Mouse (Mus musculus) monocyte, adult 5-6 weeks (primary cell): ENCODE results near the gene Epn2. TPM values are rescaled to one million over a fixed set of nuclear protein-coding genes. Genes with fewer than 3 reads are reported as not detected.
"Not testable (repeated sequence)": the region's sequence is repeated elsewhere in the genome, so short reads cannot be mapped to it uniquely, and the experiment has no call there.

Source experiments
- ATAC-seq: fragments of 153-309, 156-312 bp; replicated peaks from 2 replicates; pipeline ENCODE4 v1.8.0; 2017; ENCODE audit warnings: mild to moderate bottlenecking; ENCODE audit not compliant: low TSS enrichment, insufficient number of reproducible peaks, severe bottlenecking, poor library complexity, low FRiP score
- total RNA-seq: library from RNA; stranded (forward); fragments of 200-1000, 200-491, 200-594 nt; gene quantifications from 3 replicates; pipeline ENCODE4 v1.2.3, GENCODE M21; 2017

Epn2 gene
- total RNA-seq, 1 experiment from 2014 or later: not detected

GRCm38 (mm10) chr11:61598367-61598766, 18.9 kb upstream of the Epn2 start:
- no peak for ATAC-seq

GRCm38 (mm10) chr11:61597471-61597870, 18.0 kb upstream of the Epn2 start:
- no peak for ATAC-seq

- ATAC-seq: no peak
These were observed 13.6 kb upstream of the Epn2 start for GRCm38 (mm10) chr11:61593069-61593468.

GRCm38 (mm10) chr11:61592061-61592460, 12.6 kb upstream of the Epn2 start:
- ATAC-seq: no peak

DNA sequence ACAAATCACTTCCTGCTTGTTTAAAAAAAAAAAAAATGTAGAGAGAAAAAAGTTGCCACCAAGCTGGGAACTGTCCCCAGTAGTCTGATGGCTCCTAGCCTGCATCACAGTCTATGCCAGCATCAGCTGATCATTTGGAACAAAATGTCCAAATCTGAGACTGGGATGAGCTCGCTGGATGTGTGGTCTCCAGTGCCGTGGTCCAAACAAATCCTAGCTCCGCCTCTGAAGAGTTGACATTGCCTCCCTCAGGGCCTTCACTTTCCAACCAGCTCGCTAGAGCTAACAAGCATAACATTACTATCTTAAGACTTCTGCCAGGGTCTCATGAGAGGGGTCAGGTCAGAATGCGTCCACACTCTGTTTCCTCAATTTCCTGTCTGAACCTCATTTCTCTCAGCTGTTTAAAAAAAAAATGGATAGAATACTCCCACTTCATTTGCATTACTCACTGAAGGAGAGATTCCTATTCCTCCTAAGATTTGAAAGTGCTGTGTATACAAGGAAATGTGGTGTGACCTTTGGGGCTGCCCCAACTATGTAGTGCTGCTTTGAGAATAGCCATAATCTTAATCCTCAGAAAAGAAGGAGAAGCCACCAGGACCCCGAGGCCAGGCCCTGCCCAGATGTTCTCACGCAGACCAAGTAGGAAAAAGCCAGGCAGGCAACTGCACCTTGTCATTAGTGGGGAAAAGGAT, 11.2 kb upstream of the Epn2 start:
- ATAC-seq: no peak

DNA sequence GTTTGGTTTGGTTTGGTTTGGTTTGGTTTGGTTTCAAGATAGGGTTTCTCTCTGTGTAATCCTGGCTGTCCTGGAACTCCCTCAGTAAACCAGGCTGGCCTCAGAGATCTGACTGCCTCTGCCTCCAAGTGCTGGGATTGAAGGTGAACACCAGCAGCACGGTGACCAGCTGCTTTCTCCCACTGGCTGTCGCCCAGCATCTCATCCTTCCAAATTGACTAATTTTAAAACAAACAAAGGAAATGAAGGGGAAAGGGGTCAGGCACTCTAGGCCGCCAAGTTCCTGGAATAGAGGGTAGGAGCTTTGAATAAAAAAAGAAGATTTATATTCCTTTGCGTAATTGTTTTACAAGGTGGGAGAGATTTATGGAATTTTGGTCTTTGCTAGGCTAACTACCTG, 5.9 kb upstream of the Epn2 start:
- ATAC-seq: no peak

- no peak for ATAC-seq
These were observed 5.3 kb upstream of the Epn2 start for GRCm38 (mm10) chr11:61584830-61585229.

- ATAC-seq: no peak
These were observed 4.6 kb upstream of the Epn2 start for GRCm38 (mm10) chr11:61584096-61584495.

DNA sequence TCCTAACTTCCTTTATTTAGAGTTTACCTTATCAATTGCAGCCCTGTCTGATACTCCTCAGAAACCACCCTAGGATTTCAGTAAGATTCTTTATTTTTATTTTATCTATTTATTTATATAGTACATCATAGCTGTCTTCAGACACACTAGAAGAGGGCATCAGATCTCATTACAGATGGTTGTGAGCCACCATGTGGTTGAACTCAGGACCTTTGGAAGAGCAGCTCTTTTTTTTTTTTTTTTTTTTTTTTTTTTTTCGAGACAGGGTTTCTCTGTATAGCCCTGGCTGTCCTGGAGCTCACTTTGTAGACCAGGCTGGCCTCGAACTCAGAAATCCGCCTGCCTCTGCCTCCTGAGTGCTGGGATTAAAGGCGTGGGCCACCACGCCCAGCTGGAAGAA, 3.3 kb upstream of the Epn2 start:
- not testable (repeated sequence) for ATAC-seq

DNA sequence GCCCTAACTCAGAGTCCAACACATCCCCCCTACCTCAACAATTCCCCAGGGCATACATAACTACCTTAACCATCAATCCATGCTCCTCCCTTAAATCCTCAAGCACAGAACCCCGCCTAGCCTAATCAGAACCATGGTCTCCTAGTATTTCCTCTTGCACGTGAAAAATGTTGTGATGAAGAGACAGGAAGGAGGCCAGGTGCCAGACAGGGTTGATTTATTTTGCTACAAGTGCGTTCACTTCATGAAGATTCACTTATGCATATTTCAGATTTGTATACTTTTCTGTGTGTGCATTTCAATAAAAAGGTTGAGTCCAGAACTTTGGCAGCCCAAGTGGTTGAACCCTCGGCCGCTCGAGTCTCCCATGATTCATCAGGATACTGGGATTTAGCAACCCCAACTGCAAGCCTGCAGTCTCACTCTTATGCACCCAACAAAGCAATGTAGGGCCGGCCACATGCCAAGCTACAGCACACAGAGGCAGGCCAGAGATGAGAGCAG, 443 bp upstream of the Epn2 start:
- no peak for ATAC-seq

DNA sequence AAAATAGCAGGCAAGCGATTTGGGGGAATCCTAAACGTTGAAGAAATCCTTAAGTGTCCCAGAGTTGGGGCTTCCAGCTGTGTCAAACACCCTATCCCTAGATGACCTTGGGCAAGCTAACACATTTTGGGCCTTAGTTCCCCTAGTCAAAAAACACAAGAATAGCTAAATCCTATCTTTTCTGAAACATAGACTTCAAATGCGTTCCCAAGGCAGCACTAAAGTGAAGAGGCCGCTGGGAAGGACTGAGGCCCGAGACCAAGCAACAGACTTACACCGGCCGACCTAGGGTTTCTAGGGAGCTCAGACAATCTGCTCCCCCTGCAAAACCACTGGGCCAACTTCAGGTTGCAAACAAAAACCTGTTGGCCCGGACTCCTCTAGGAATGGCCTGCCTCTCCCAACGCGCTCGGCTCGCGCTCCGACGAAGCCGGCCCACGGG, 925 bp downstream of the Epn2 start:
- no peak for ATAC-seq

DNA sequence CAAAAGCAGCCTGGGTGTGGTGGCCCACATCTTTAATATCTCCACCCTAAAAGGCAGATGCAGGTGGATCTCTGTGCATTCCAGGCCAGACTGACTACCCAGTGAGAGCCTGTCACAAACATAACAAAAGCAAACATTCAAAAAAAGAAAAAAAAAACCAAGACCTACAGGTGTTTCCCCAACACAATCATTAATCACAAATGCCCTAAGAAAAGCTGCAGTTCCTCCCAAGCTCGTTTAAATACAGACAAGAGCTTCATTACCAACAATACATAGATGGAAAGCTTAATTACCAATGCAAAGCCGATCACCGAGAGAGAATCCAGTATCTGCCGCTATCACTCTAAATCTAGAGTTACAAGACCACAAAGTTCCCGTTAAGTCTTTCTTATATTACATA, 1.5 kb downstream of the Epn2 start:
- no peak for ATAC-seq

DNA sequence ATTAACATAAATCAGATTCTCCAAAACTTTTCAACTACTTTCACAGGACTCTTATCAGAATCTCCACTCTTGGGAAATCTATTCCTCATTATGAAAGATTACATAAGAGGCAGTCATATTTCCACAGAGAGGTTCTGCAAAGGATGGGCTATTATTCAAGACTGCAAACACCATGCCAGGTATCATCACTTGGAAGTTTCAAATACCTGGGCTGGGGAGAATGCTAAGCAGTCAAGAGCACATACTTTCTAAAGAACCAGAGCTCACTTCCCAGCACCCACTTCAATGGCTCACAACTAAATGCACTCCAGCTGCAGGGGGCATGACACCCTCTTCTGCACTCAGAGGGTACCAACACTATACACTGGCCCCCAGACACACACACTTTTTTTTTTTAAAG, 2.1 kb downstream of the Epn2 start:
- ATAC-seq: no peak

DNA sequence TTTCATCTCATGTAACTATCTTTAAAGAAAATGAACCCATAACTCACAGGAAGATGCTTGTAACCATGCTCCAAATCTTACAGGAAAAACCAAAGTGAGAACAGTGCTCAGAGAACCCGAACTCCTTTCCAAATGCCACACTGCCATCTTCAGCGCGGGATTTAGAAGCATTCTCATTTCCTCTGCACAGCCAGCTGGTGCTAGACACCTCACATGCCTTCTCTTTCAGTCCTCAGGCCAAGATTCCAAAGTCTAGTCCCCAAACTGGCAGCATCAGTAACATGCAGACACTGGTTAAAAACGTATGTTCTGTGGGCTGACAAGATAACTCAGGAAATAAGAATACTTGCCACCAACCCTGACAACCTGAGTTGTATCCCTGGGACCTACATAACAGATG, 6.2 kb downstream of the Epn2 start:
- ATAC-seq: no peak

DNA sequence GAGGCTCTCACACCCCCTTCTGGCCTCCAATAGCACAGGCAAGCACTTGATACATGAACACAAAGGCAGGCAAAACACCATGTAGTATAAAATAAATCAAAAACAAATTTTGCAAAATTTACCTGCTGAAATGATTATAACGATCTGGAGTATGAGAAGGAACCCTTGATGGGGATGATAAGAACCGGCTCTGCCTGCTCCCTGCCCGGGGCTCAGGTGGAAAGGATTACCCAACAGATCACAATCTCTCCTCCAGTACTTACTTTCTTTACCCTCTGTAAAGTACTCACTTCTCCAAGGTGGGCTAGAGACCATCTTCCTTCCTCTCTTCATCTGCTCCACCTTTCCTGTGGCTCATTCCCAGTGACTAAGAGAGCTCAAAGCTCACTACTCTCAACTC, 8.3 kb downstream of the Epn2 start:
- no peak for ATAC-seq

- ATAC-seq: no peak
These were observed 9.8 kb downstream of the Epn2 start for GRCm38 (mm10) chr11:61569671-61570070.

DNA sequence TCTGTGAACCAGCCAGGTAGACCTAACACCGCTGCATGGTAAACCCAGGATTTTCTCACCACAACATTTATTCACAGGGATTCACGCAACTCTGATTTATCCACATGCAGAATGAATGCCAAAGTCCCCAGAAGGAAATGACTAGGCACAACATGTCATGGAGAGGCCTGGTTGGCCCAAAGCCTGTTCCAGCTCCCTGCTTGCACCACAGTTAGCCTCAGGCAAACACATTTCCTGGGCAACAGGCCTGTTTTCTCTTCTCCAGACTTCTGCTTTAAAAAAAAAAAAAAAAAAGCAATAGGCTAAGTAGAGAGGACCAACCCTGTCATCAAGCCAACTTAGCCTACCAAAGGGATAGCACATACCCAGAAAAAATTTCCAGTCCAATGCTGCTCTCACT, 14.9 kb downstream of the Epn2 start:
- no peak for ATAC-seq

- ATAC-seq: no peak
These were observed 15.5 kb downstream of the Epn2 start for GRCm38 (mm10) chr11:61563939-61564338.

DNA sequence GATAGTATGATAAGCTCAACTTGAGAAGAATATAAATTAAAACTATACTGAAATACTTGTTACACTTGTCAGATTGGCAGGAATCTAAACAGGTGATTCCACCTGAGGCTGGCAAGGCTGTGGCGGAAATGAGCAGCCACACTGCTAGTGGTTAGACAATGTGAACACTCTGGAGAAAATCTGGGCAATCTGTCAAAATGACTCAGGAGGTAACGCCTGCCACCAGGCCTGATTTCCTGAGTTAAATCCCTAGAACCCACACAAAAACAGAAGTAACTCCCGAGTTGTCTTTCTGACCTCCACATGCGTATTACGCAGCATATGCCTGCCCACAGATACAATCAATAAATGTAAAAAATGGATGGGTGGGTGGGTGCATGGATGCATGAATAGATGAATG, 17.1 kb downstream of the Epn2 start:
- ATAC-seq: no peak

GRCm38 (mm10) chr11:61559572-61559971, 19.9 kb downstream of the Epn2 start:
- ATAC-seq: no peak
